16 mouse cellular contexts compared by ENCODE assay signal in genomic region chr2:69004001-69004400, GRCm38 (mm10).
DNase-seq lines count a peak whose midpoint lies in the region; TF ChIP-seq lines count a peak whose summit lies in the region.
"Had no signal": no experiment of that assay in that cellular context is flagged by ENCODE, and none has a peak within 500 bp of the region (broad histone marks: within the 10 kb centered on the region; RNA-seq: fewer than 3 reads in every experiment).

No protein-coding gene starts in this region.

- no peak overlapping the region for H3K4me3 ChIP-seq in ES-Bruce4 (ENCODE audit: low read depth, low read length)
- H3K4me3 ChIP-seq: limb, embryonic 15.5 days had no signal

- no peaks in the 10 kb centered on the region for H3K27me3 ChIP-seq in ES-Bruce4 (ENCODE audit: control insufficient read depth, insufficient read depth, low read length, poor library complexity, severe bottlenecking)
- H3K27me3 ChIP-seq: limb, embryonic 15.5 days had no signal

- no peak for TF ChIP-seq CTCF in ES-Bruce4 (IDR thresholded peaks at IDR 0.05; ENCODE audit: low read depth, low read length)

- H3K9me3 ChIP-seq in ES-Bruce4 (replicated peaks; ENCODE audit: control insufficient read depth, insufficient read depth, low read length, poor library complexity, severe bottlenecking), result no peaks in the 10 kb centered on the region
- H3K9me3 ChIP-seq: limb, embryonic 15.5 days had no signal

- H3K9ac ChIP-seq in ES-Bruce4 (ENCODE audit: low read depth, poor library complexity, severe bottlenecking), result no peak overlapping the region
- H3K9ac ChIP-seq: limb, embryonic 15.5 days had no signal

- 0 out of 2 replicates have a peak, but pooled peaks have one; percentile 7 for TF ChIP-seq EP300 in ES-Bruce4 (IDR thresholded peaks at IDR 0.05; ENCODE audit: insufficient read depth, low read depth, low read length)

- no peaks in the 10 kb centered on the region for H3K4me1 ChIP-seq in ES-Bruce4 (ENCODE audit: control insufficient read depth, insufficient read depth, low read length)
- H3K4me1 ChIP-seq: limb, embryonic 15.5 days had no signal

- no peaks in the 10 kb centered on the region for H3K36me3 ChIP-seq in ES-Bruce4 (ENCODE audit: control insufficient read depth, insufficient read depth, low read length, poor library complexity, severe bottlenecking)
- H3K36me3 ChIP-seq: limb, embryonic 15.5 days had no signal

- no peak overlapping the region for H3K27ac ChIP-seq in ES-Bruce4 (ENCODE audit: insufficient read depth, low read length)
- H3K27ac ChIP-seq: kidney, postnatal 0 days; limb, embryonic 15.5 days had no signal

- peak; percentile 20 for DNase-seq in embryo, embryonic 10.5 days (ENCODE audit: low spot score)
- DNase-seq in embryo, embryonic 9.5 days (ENCODE audit: extremely low spot score), result no peak
- peak; percentile 76 for DNase-seq in cerebellum, adult 11-12 months
- DNase-seq in cerebellum, postnatal 36 days, result peak; percentile 69 to 71
- DNase-seq in gastrocnemius, postnatal 10 days, result no peak
- no peak for DNase-seq in left cerebral cortex, adult 8-10 months (ENCODE audit: low spot score in 2 of 2)
- DNase-seq in MN1 (ENCODE audit: low spot score), result no peak
- DNase-seq: embryo, embryonic 11 days; heart, postnatal 36 days; lung, adult 2 months; midbrain, embryonic 14.5 days; right cerebral cortex, postnatal 4 days; thymus, adult 18-20 months had no signal

- no peak for TF ChIP-seq POLR2A in ES-Bruce4 (IDR thresholded peaks at IDR 0.05; ENCODE audit: insufficient read depth, low read length)

Comparison
In these comparisons a context has a peak if more than half of its experiments do, and no peak if none do; other contexts are left out.
1. DNase-seq: peak in embryo, embryonic 10.5 days (single experiment), cerebellum, adult 11-12 months (single experiment) and cerebellum, postnatal 36 days (2 of 2); none in embryo, embryonic 9.5 days (single experiment), gastrocnemius, postnatal 10 days (single experiment), left cerebral cortex, adult 8-10 months (0 of 2) and MN1 (single experiment).